Mouse (Mus musculus) heart, postnatal 0 days (tissue): ENCODE data around the gene Osbpl3. TPM values are rescaled to one million over a fixed set of nuclear protein-coding genes. Genes with fewer than 3 reads are reported as not detected.

Source experiments
- ATAC-seq: fragments of 200-750 bp; cut with Nextera tagmentation; 2 replicates; pipeline ENCODE4 v1.8.0; 2017; ENCODE audit warnings: low read depth, moderate number of reproducible peaks, moderate library complexity; ENCODE audit not compliant: insufficient read depth
- DNase-seq: peaks from one replicate; pipeline ENCODE4 v3.0.0-alpha.2; 2016; ENCODE audit warnings: low spot score
- H3K27ac ChIP-seq: fragments of 300-500 bp; sonication (generic); 2 replicates; pipeline ENCODE4 v1.5.1; 2014; ENCODE audit warnings: low read depth, mild to moderate bottlenecking
- H3K27me3 ChIP-seq: fragments of 300-500 bp; sonication (generic); 2 replicates; pipeline ENCODE4 v1.6.1; 2014; ENCODE audit warnings: low read length, mixed read lengths; ENCODE audit not compliant: control insufficient read depth, insufficient read depth
- H3K36me3 ChIP-seq: fragments of 300-500 bp; sonication (generic); replicated peaks from 2 replicates; pipeline ENCODE4 v1.6.1; 2014; ENCODE audit warnings: low read length, mixed read lengths; ENCODE audit not compliant: control insufficient read depth, insufficient read depth
- H3K4me1 ChIP-seq: fragments of 300-500 bp; sonication (generic); 2 replicates; pipeline ENCODE4 v1.6.1; 2014; ENCODE audit warnings: antibody characterized with exemption; ENCODE audit not compliant: control insufficient read depth, insufficient read depth
- H3K4me2 ChIP-seq: fragments of 300-500 bp; sonication (generic); 2 replicates; pipeline ENCODE4 v1.6.1; 2014; ENCODE audit warnings: low read depth, mild to moderate bottlenecking, low read length, moderate library complexity
- H3K4me3 ChIP-seq: fragments of 300-500 bp; sonication (generic); 2 replicates; pipeline ENCODE4 v1.5.1; 2014; ENCODE audit warnings: low read depth, low read length
- H3K9ac ChIP-seq: fragments of 300-500 bp; sonication (generic); replicated peaks from 2 replicates; pipeline ENCODE4 v1.6.1; 2014; ENCODE audit warnings: low read depth, low read length, mixed read lengths
- H3K9me3 ChIP-seq: fragments of 300-500 bp; sonication (generic); replicated peaks from 2 replicates; pipeline ENCODE4 v1.6.1; 2016; ENCODE audit warnings: low read length; ENCODE audit not compliant: control insufficient read depth
- CTCF ChIP-seq: IDR thresholded peaks from 2 replicates; pipeline ENCODE4 v1.5.1; 2016; ENCODE audit warnings: antibody characterized with exemption, control low read depth, low read depth
- EP300 ChIP-seq: IDR thresholded peaks from 2 replicates; pipeline ENCODE4 v1.6.1; 2016; ENCODE audit warnings: antibody characterized with exemption, low read depth
- WGBS: fragments of 180-500 bp; shearing (Covaris S2); extraction: QIAGEN DNeasy Blood & Tissue Kit; methylation state at CpG from one replicate; pipeline ENCODE4 v1.1.7; 2014; 5-methylcytosine and 5-hydroxymethylcytosine counted together
- polyA plus RNA-seq: library from polyadenylated mRNA; unstranded; fragments of >200 nt; fragmentation: Nextera tagmentation; extraction: Ambion mirVana; gene quantifications from 2 replicates; pipeline ENCODE4 v1.2.1, GENCODE M21; 2015
- total RNA-seq: library from RNA; depleted of rRNA; stranded (reverse); fragments of >200 nt; gene quantifications from 2 replicates; pipeline ENCODE4 v1.2.3, GENCODE M21; 2014; ENCODE audit warnings: low replicate concordance

Gene Osbpl3
- total and polyA plus RNA-seq, 2 experiments from 2014 or later = 13.9 to 20.9 TPM

DNA sequence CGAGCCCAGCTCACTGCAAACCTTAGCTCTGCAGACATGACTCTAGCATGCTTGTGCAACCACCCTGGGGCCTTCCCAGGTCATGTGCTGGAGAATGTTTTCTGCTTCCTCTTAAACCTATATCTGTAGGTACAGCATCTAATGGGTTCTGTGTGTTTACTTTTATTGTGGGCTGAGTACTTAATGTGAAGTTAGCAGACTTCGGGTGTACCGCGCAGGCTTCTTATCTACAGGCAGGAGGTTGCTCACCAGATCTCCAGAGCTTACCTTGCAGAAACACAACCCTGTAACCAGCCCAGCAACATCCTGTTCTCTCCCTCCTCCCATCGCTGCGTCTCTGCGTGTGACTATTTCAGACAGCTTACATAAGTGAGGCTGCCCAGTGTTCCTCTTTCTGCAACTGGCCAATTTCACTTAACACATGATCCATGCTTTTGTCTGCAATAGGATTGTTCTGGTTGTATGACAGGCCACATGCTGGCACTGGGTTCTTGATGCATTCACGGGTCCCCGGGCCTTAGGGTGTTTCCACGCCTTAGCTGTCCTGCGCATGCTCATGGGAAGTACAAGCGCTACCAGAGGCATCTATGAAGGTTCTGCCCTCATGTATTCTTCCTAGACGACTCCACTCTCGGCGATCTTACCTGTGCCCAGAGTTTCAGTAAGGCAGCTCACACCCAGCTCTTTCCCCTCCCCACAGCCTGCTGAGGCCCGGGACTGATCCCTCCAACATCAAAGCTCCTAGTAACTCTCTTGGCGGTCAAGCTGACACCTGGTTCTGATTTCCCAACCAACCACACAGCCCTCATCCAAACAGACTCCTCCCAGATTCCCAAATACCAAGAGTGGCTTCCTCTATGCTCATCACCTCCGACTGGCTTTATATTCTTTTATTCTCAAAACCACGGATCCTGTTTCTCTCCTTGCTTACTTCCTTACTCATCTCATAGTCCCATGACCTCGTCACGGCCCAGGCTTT, 78.0 kb downstream of the Osbpl3 start:
- no peak overlapping the region for H3K4me2 ChIP-seq
- H3K27ac ChIP-seq = peak overlapping the region; percentile 34
- no peaks in the 10 kb centered on the region for H3K9me3 ChIP-seq
- TF ChIP-seq EP300 (no peak), CTCF (no peak)
- no peak for DNase-seq
- H3K4me3 ChIP-seq = no peak overlapping the region
- H3K36me3 ChIP-seq = no peaks in the 10 kb centered on the region
- WGBS = 54% methylated on average over 21 of the region's 21 CpGs
- H3K4me1 ChIP-seq = peaks cover 46% of the 10 kb centered on the region
- no peaks in the 10 kb centered on the region for H3K27me3 ChIP-seq
- H3K9ac ChIP-seq = no peak overlapping the region
- 0 out of 2 replicates have a peak, but pooled peaks have one; percentile 28 for ATAC-seq

DNA sequence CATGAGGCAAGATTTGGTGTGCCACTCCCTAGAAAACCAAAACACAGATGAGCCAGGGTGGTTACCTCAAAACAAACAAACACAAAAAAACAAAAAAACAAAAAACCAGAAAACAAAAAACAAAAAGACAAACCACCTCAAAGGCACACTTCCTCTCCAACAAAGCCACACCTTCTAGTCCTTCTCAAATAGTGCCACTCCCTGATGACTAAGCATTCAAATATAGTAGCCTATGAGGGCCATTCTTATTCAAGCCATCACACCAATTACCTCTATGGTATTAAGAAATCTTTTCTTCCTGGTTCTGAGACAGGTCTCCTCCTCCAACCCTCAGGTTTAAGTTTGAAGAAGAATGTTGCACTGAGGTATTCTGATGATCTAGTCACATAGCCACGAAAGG, 79.3 kb downstream of the Osbpl3 start:
- TF ChIP-seq CTCF (no peak), EP300 (no peak)
- Histone ChIP-seq H3K9me3 (no peaks in the 10 kb centered on the region), H3K4me2 (no peak overlapping the region), H3K4me3 (no peak overlapping the region), H3K27me3 (no peaks in the 10 kb centered on the region), H3K4me1 (peaks cover 39% of the 10 kb centered on the region), H3K27ac (no peak overlapping the region), H3K9ac (no peak overlapping the region), H3K36me3 (no peaks in the 10 kb centered on the region)
- 98% methylated on average over 1 of the region's 1 CpGs for WGBS
- DNase-seq (no peak), ATAC-seq (no peak)

DNA sequence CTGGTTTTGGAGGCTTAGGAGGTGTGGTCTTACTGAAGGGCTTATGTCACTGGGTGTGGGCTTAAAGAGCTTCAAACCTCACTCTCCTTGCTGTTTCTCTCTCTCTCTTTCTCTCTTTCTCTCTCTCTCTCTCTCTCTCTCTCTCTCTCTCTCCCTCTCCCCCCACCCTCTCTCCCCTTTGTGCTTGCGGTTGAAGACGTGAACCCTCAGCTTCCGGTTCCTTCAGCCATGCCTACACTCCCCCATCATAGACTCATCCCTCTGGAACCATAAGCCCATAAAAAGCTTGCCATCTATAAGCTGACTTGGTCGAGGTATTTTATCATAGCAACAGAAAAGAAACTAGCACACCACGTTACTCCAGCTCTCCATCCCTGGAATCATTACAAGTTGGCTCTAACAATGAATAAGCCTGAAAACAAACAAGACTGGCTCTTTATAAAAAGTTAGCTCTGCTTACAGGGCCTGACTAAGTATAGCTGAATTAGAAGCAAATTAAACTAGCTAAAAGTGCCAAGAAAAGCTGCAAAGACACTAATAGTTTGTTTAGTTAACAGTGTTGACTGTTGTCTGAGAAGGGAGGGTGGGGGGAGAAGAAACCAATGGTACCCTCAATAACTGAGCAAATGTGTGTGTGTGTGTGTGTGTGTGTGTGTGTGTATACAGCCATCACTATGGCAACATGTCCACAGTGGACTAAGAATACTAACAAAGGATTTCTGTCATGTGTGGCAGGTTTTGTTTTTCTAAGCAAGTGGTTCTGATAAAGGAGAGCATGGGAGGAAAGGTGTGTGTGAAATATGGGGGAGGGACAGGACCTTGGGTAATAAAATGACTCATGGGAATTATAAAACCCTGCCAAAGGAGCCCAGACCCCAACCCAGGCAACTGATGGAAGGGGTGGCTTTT, 83.2 kb downstream of the Osbpl3 start:
- Histone ChIP-seq H3K36me3 (peaks cover 23% of the 10 kb centered on the region), H3K27me3 (no peaks in the 10 kb centered on the region), H3K4me1 (peaks cover 15% of the 10 kb centered on the region), H3K9ac (no peak overlapping the region), H3K4me2 (no peak overlapping the region), H3K9me3 (no peaks in the 10 kb centered on the region), H3K27ac (peak overlapping the region; percentile 48), H3K4me3 (no peak overlapping the region)
- ATAC-seq (peak; percentile 43; the same call in 1 of the 2 replicates), DNase-seq (peak; percentile 49)
- TF ChIP-seq EP300 (no peak), CTCF (no peak)
- 59% methylated on average over 5 of the region's 5 CpGs for WGBS

DNA sequence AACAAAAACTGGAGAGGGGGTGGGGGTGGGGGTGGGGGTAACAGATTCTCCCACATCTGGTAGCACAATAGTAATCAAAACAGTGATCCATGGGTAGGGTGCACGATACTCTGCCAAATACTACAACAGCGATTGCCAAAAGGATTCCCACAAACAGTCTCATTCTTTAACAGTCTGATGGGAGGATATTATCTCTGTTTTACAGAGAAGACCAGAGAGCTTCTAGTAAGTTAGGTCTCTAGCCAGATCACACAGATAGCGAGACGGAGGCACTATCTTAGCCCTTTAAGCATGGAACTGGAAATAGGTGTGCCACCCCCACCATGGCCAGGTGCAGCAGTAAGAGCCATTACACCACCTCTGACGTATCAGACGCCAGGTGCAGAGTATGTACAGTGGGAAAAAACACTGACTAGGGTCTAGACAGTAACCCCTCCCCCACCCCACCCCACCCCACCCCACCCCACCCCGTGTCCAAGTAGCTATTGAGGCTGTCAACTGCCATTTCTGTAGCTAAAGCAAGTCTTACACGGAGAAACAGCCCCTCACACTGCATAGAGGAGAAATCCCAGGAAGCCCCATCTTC, 84.4 kb downstream of the Osbpl3 start:
- Histone ChIP-seq H3K4me2 (no peak overlapping the region), H3K36me3 (peaks cover 27% of the 10 kb centered on the region), H3K9me3 (no peaks in the 10 kb centered on the region), H3K4me3 (no peak overlapping the region), H3K27ac (no peak overlapping the region), H3K27me3 (no peaks in the 10 kb centered on the region), H3K9ac (no peak overlapping the region), H3K4me1 (peaks cover 21% of the 10 kb centered on the region)
- WGBS = 79% methylated on average over 8 of the region's 8 CpGs
- ATAC-seq = no peak
- TF ChIP-seq EP300 (no peak), CTCF (no peak)
- no peak for DNase-seq
